Mouse (Mus musculus) midbrain, embryonic 16.5 days (tissue): Measurements from ENCODE around the gene March10. TPM values are rescaled to one million over a fixed set of nuclear protein-coding genes. Genes with fewer than 3 reads are reported as not detected.

Source experiments
- ATAC-seq: fragments of 200-750 bp; cut with Nextera tagmentation; 2 replicates; pipeline ENCODE4 v1.8.0; 2017; ENCODE audit warnings: moderate TSS enrichment
- H3K27ac ChIP-seq: fragments of 300-500 bp; sonication (generic); 2 replicates; pipeline ENCODE4 v1.5.1; 2014; ENCODE audit warnings: mild to moderate bottlenecking, low read length, mixed read lengths
- H3K27me3 ChIP-seq: fragments of 300-500 bp; sonication (generic); 2 replicates; pipeline ENCODE4 v1.6.1; 2014; ENCODE audit warnings: low read depth, low read length, mixed read lengths; ENCODE audit not compliant: control insufficient read depth, insufficient read depth
- H3K36me3 ChIP-seq: fragments of 300-500 bp; sonication (generic); 2 replicates; pipeline ENCODE4 v1.6.1; 2014; ENCODE audit warnings: mild to moderate bottlenecking, low read length, moderate library complexity, mixed read lengths; ENCODE audit not compliant: control insufficient read depth, insufficient read depth
- H3K4me1 ChIP-seq: fragments of 300-500 bp; sonication (generic); 2 replicates; pipeline ENCODE4 v1.6.1; 2014; ENCODE audit warnings: mild to moderate bottlenecking, low read length, mixed read lengths; ENCODE audit not compliant: control insufficient read depth, insufficient read depth
- H3K4me2 ChIP-seq: fragments of 300-500 bp; sonication (generic); 2 replicates; pipeline ENCODE4 v1.6.1; 2014; ENCODE audit warnings: mild to moderate bottlenecking, low read length, mixed read lengths
- H3K4me3 ChIP-seq: fragments of 300-500 bp; sonication (generic); 2 replicates; pipeline ENCODE4 v1.5.1; 2014; ENCODE audit warnings: low read depth, mild to moderate bottlenecking, low read length, moderate library complexity, mixed read lengths
- H3K9ac ChIP-seq: fragments of 300-500 bp; sonication (generic); 2 replicates; pipeline ENCODE4 v1.6.1; 2014; ENCODE audit warnings: low read depth, low read length, mixed read lengths
- H3K9me3 ChIP-seq: fragments of 300-500 bp; sonication (generic); replicated peaks from 2 replicates; pipeline ENCODE4 v1.6.1; 2014; ENCODE audit warnings: mild to moderate bottlenecking, low read length, mixed read lengths; ENCODE audit not compliant: control insufficient read depth, poor library complexity, severe bottlenecking
- WGBS: fragments of 180-500 bp; shearing (Covaris S2); extraction: QIAGEN DNeasy Blood & Tissue Kit; methylation state at CpG from one replicate; pipeline ENCODE4 v1.1.7; 2014; 5-methylcytosine and 5-hydroxymethylcytosine counted together
- polyA plus RNA-seq: library from polyadenylated mRNA; unstranded; fragments of >200 nt; fragmentation: Nextera tagmentation; extraction: Ambion mirVana; gene quantifications from 2 replicates; pipeline ENCODE4 v1.2.1, GENCODE M21; 2015

Gene March10
- polyA plus RNA-seq, 1 experiment from 2014 or later: 0.73 TPM

- no peak overlapping the region for H3K27ac ChIP-seq
- 85% methylated on average over 9 of the region's 9 CpGs for WGBS
- ATAC-seq: no peak
Measured at GRCm38 (mm10) chr11:105329962-105330361, 126.6 kb downstream of the March10 start.

GRCm38 (mm10) chr11:105327101-105327500 lies 129.4 kb downstream of the March10 start:
- H3K36me3 ChIP-seq: no peaks in the 10 kb centered on the region
- no peaks in the 10 kb centered on the region for H3K4me1 ChIP-seq
- WGBS: 38% methylated on average over 3 of the region's 3 CpGs
- H3K27ac ChIP-seq: no peak overlapping the region
- H3K4me3 ChIP-seq: no peak overlapping the region
- ATAC-seq: no peak
- no peaks in the 10 kb centered on the region for H3K9me3 ChIP-seq
- no peak overlapping the region for H3K4me2 ChIP-seq
- H3K27me3 ChIP-seq: no peaks in the 10 kb centered on the region
- no peak overlapping the region for H3K9ac ChIP-seq

More at GRCm38 (mm10) chr11:105329962-105330361, 126.6 kb downstream of the March10 start:
- Histone ChIP-seq H3K9me3 (no peaks in the 10 kb centered on the region), H3K27me3 (no peaks in the 10 kb centered on the region), H3K36me3 (no peaks in the 10 kb centered on the region), H3K4me3 (no peak overlapping the region), H3K4me1 (no peaks in the 10 kb centered on the region), H3K9ac (no peak overlapping the region), H3K4me2 (no peak overlapping the region)

- H3K4me3 ChIP-seq: no peak overlapping the region
- no peak overlapping the region for H3K27ac ChIP-seq
- no peaks in the 10 kb centered on the region for H3K27me3 ChIP-seq
- H3K36me3 ChIP-seq: no peaks in the 10 kb centered on the region
- no peak overlapping the region for H3K4me2 ChIP-seq
- no peaks in the 10 kb centered on the region for H3K4me1 ChIP-seq
- no peak overlapping the region for H3K9ac ChIP-seq
- ATAC-seq: no peak
- H3K9me3 ChIP-seq: no peaks in the 10 kb centered on the region
- WGBS: 87% methylated on average over 5 of the region's 5 CpGs
Measured at GRCm38 (mm10) chr11:105323530-105323929, 133.0 kb downstream of the March10 start.

- Histone ChIP-seq H3K4me1 (no peaks in the 10 kb centered on the region), H3K27ac (no peak overlapping the region), H3K4me2 (no peak overlapping the region), H3K4me3 (no peak overlapping the region), H3K9ac (no peak overlapping the region), H3K36me3 (no peaks in the 10 kb centered on the region), H3K9me3 (no peaks in the 10 kb centered on the region), H3K27me3 (no peaks in the 10 kb centered on the region)
- no peak for ATAC-seq
- 85% methylated on average over 2 of the region's 2 CpGs for WGBS
Measured at GRCm38 (mm10) chr11:105321090-105321489, 135.4 kb downstream of the March10 start.

GRCm38 (mm10) chr11:105317769-105318168 lies 138.8 kb downstream of the March10 start:
- Histone ChIP-seq H3K27ac (no peak overlapping the region), H3K9ac (no peak overlapping the region), H3K4me1 (peaks cover 15% of the 10 kb centered on the region), H3K27me3 (no peaks in the 10 kb centered on the region), H3K4me3 (no peak overlapping the region), H3K36me3 (no peaks in the 10 kb centered on the region), H3K4me2 (no peak overlapping the region), H3K9me3 (no peaks in the 10 kb centered on the region)
- no peak for ATAC-seq
- WGBS: 94% methylated on average over 6 of the region's 6 CpGs

GRCm38 (mm10) chr11:105316121-105316520 lies 140.4 kb downstream of the March10 start:
- Histone ChIP-seq H3K4me2 (no peak overlapping the region), H3K4me3 (no peak overlapping the region), H3K27me3 (no peaks in the 10 kb centered on the region), H3K36me3 (no peaks in the 10 kb centered on the region), H3K27ac (no peak overlapping the region), H3K4me1 (peaks cover 16% of the 10 kb centered on the region), H3K9me3 (no peaks in the 10 kb centered on the region), H3K9ac (no peak overlapping the region)
- 97% methylated on average over 4 of the region's 4 CpGs for WGBS
- ATAC-seq: no peak

GRCm38 (mm10) chr11:105315296-105315695 lies 141.2 kb downstream of the March10 start:
- H3K27me3 ChIP-seq: no peaks in the 10 kb centered on the region
- 71% methylated on average over 8 of the region's 8 CpGs for WGBS
- H3K27ac ChIP-seq: no peak overlapping the region
- H3K9ac ChIP-seq: no peak overlapping the region
- H3K4me3 ChIP-seq: no peak overlapping the region
- no peaks in the 10 kb centered on the region for H3K36me3 ChIP-seq
- H3K9me3 ChIP-seq: no peaks in the 10 kb centered on the region
- peaks cover 16% of the 10 kb centered on the region for H3K4me1 ChIP-seq
- H3K4me2 ChIP-seq: no peak overlapping the region
- ATAC-seq: no peak

- H3K9ac ChIP-seq: 0 out of 2 replicates have a peak overlapping the region, but pooled peaks have one; percentile 18
- 12% methylated on average over 8 of the region's 8 CpGs for WGBS
Measured at GRCm38 (mm10) chr11:105313633-105314014, 142.9 kb downstream of the March10 start.

GRCm38 (mm10) chr11:105312972-105313632 lies 143.4 kb downstream of the March10 start:
- H3K27me3 ChIP-seq: no peaks in the 10 kb centered on the region
- 0 out of 2 replicates have a peak overlapping the region, but pooled peaks have one; percentile 8 for H3K9ac ChIP-seq
- H3K4me1 ChIP-seq: peaks cover 16% of the 10 kb centered on the region
- no peaks in the 10 kb centered on the region for H3K9me3 ChIP-seq
- peak; percentile 42 for ATAC-seq
- H3K4me2 ChIP-seq: peak overlapping the region; percentile 22; the same call in 1 of the 2 replicates
- H3K4me3 ChIP-seq: no peak overlapping the region
- H3K27ac ChIP-seq: peak overlapping the region; percentile 40
- H3K36me3 ChIP-seq: no peaks in the 10 kb centered on the region
- WGBS: 31% methylated on average over 10 of the region's 10 CpGs

More at GRCm38 (mm10) chr11:105313633-105314014, 142.9 kb downstream of the March10 start:
- H3K4me1 ChIP-seq: peaks cover 16% of the 10 kb centered on the region
- no peak overlapping the region for H3K4me3 ChIP-seq
- no peaks in the 10 kb centered on the region for H3K9me3 ChIP-seq
- peak overlapping the region; percentile 22; the same call in 1 of the 2 replicates for H3K4me2 ChIP-seq
- 0 out of 2 replicates have a peak, but pooled peaks have one; percentile 48 for ATAC-seq
- H3K27ac ChIP-seq: peak overlapping the region; percentile 40
- no peaks in the 10 kb centered on the region for H3K36me3 ChIP-seq
- no peaks in the 10 kb centered on the region for H3K27me3 ChIP-seq
